Mouse (Mus musculus) frontal cortex, postnatal 25 days (tissue): ENCODE measurements around the gene Ptgds.

Experiments
- DNase-seq, 2 experiments: peaks; one replicate each; pipeline ENCODE4 v3.0.0; 2022; ENCODE audit warnings: low spot score in 2 of 2

The Ptgds gene

GRCm38 (mm10) chr2:25480541-25480940, 10.7 kb upstream of the Ptgds start:
- no peak for DNase-seq

GRCm38 (mm10) chr2:25479551-25480311, 9.9 kb upstream of the Ptgds start:
- DNase-seq = no peak

GRCm38 (mm10) chr2:25477967-25478675, 8.3 kb upstream of the Ptgds start:
- no peak for DNase-seq

GRCm38 (mm10) chr2:25477541-25477940, 7.7 kb upstream of the Ptgds start:
- no peak for DNase-seq

GRCm38 (mm10) chr2:25472550-25472949, 2.7 kb upstream of the Ptgds start:
- no peak for DNase-seq

GRCm38 (mm10) chr2:25468962-25469915, 607 bp downstream of the Ptgds start:
- no peak for DNase-seq

GRCm38 (mm10) chr2:25467606-25468303, 2.1 kb downstream of the Ptgds start:
- DNase-seq = no peak

- no peak for DNase-seq
Observed at GRCm38 (mm10) chr2:25465816-25466635, 3.8 kb downstream of the Ptgds start.

- DNase-seq = no peak
Observed at GRCm38 (mm10) chr2:25465256-25465655, 4.6 kb downstream of the Ptgds start.

- DNase-seq = no peak
Observed at GRCm38 (mm10) chr2:25463630-25464029, 6.2 kb downstream of the Ptgds start.

- no peak for DNase-seq
Observed at GRCm38 (mm10) chr2:25461407-25461806, 8.4 kb downstream of the Ptgds start.

- peak; percentile 83 to 91 for DNase-seq
Observed at GRCm38 (mm10) chr2:25460551-25461309, 9.1 kb downstream of the Ptgds start, which contains the start of gene Paxx. TSS of gene Paxx (minus strand) at chr2:25461094.

- no peak for DNase-seq
Observed at GRCm38 (mm10) chr2:25460135-25460534, 9.7 kb downstream of the Ptgds start.

- DNase-seq = no peak
Observed at GRCm38 (mm10) chr2:25458911-25459310, 10.9 kb downstream of the Ptgds start.

- DNase-seq = no peak
Observed at GRCm38 (mm10) chr2:25457022-25457896, 12.6 kb downstream of the Ptgds start.

- DNase-seq = no peak
Observed at GRCm38 (mm10) chr2:25456205-25456953, 13.5 kb downstream of the Ptgds start, which contains the start of gene Clic3. TSS of gene Clic3 (plus strand) at chr2:25456838.

- DNase-seq = no peak
Observed at GRCm38 (mm10) chr2:25452951-25453350, 16.9 kb downstream of the Ptgds start.
